Mouse (Mus musculus) hindbrain, embryonic 11.5 days (tissue): Measurements from ENCODE around the gene Gli2. TPM values are rescaled to one million over a fixed set of nuclear protein-coding genes. Genes with fewer than 3 reads are reported as not detected.

Source experiments
- ATAC-seq: fragments of 200-750 bp; cut with Nextera tagmentation; 2 replicates; pipeline ENCODE4 v1.8.0; 2017; ENCODE audit warnings: mild to moderate bottlenecking, moderate TSS enrichment, moderate library complexity; ENCODE audit not compliant: low FRiP score
- DNase-seq: peaks from one replicate; pipeline ENCODE4 v3.0.0-alpha.2; 2015; ENCODE audit warnings: low spot score
- H3K27ac ChIP-seq: fragments of 300-500 bp; sonication (generic); 2 replicates; pipeline ENCODE4 v1.5.1; 2014; ENCODE audit warnings: mild to moderate bottlenecking, low read depth, low read length
- H3K27me3 ChIP-seq: fragments of 300-500 bp; sonication (generic); 2 replicates; pipeline ENCODE4 v1.6.1; 2014; ENCODE audit warnings: mild to moderate bottlenecking, low read length, moderate library complexity, mixed read lengths; ENCODE audit not compliant: control insufficient read depth, insufficient read depth
- H3K36me3 ChIP-seq: fragments of 300-500 bp; sonication (generic); 2 replicates; pipeline ENCODE4 v1.6.1; 2014; ENCODE audit warnings: mild to moderate bottlenecking, low read length, moderate library complexity, mixed read lengths; ENCODE audit not compliant: control insufficient read depth, insufficient read depth
- H3K4me1 ChIP-seq: fragments of 300-500 bp; sonication (generic); replicated peaks from 2 replicates; pipeline ENCODE4 v1.6.1; 2014; ENCODE audit warnings: low read length, mixed read lengths; ENCODE audit not compliant: control insufficient read depth, insufficient read depth
- H3K4me2 ChIP-seq: fragments of 300-500 bp; sonication (generic); replicated peaks from 2 replicates; pipeline ENCODE4 v1.6.1; 2014; ENCODE audit warnings: mild to moderate bottlenecking, low read depth, low read length
- H3K4me3 ChIP-seq: fragments of 300-500 bp; sonication (generic); 2 replicates; pipeline ENCODE4 v1.5.1; 2014; ENCODE audit warnings: low read depth, low read length
- H3K9ac ChIP-seq: fragments of 300-500 bp; sonication (generic); 2 replicates; pipeline ENCODE4 v1.6.1; 2014; ENCODE audit warnings: low read depth, low read length
- H3K9me3 ChIP-seq: fragments of 300-500 bp; sonication (generic); 2 replicates; pipeline ENCODE4 v1.6.1; 2016; ENCODE audit warnings: low read length; ENCODE audit not compliant: control insufficient read depth
- WGBS: fragments of 180-500 bp; shearing (Covaris S2); extraction: QIAGEN DNeasy Blood & Tissue Kit; methylation state at CpG from one replicate; pipeline ENCODE4 v1.1.7; 2014; 5-methylcytosine and 5-hydroxymethylcytosine counted together
- polyA plus RNA-seq: library from polyadenylated mRNA; unstranded; fragments of >200 nt; fragmentation: Nextera tagmentation; extraction: Ambion mirVana; gene quantifications from 2 replicates; pipeline ENCODE4 v1.2.1, GENCODE M21; 2014

Gli2 gene
- polyA plus RNA-seq, 1 experiment from 2014 or later: 8.7 TPM

DNA sequence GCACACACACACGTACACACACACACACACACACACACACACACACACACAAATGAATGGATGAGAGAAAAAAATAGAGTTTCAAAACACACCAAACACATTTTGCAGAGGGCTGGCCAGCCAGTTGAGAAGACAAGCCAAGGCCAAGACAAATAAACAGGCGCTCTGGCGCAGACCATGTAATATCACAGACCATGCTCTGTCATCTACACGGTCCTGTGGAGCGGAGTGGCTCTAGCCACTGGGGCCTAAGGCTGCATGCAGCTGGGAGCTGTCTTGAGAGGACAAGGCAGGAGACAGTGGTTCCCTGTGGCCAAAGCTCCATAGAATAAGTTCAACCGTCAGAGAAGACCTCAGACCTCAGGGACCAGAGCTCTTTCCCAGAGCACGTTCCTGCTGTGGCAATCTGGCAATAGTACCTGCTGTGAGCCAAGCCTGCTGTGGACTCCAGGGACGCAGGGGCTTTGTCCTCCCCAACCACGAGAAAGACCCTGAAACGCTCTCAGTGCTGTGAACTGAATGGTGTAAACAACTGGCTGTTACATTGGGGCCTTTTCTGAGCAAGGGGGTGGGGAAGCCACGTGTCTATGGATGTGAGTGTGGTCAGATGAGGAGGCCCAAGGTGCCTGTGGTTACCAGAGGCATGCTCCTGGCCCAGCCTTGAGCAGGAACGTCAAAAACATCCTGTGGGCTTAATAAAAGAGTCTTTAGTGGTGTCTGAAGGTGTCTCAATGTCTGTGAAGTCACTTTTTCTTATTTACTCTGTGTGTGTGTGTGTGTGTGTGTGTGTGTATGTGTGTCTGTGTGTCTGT, 125.7 kb downstream of the Gli2 start:
- Histone ChIP-seq H3K4me2 (no peak overlapping the region), H3K27ac (no peak overlapping the region), H3K4me1 (no peaks in the 10 kb centered on the region), H3K9me3 (no peaks in the 10 kb centered on the region), H3K9ac (no peak overlapping the region), H3K4me3 (no peak overlapping the region), H3K27me3 (no peaks in the 10 kb centered on the region; the same call in 1 of the 2 replicates), H3K36me3 (no peaks in the 10 kb centered on the region)
- 70% methylated on average over 12 of the region's 12 CpGs for WGBS
- DNase-seq (no peak), ATAC-seq (no peak)

DNA sequence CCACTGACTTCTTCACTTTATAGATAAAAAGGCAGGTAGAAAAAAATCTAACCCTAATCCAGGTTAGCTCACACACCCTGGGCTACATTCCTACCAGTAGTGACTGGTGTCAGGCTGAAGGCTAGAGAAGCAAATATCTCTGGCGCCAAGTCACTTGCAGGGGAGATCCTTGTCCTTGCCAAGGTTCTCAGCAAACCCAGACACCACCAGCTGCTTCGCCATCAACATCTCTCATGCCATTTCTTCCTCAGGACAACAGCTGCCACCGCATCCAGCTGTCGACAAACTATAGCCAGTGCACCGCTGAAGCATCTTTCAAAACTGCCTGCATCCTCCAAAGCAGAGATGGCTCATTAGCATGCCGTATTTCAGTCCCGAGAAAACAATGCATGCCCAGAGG, 126.9 kb downstream of the Gli2 start:
- Histone ChIP-seq H3K9ac (no peak overlapping the region), H3K4me2 (no peak overlapping the region), H3K9me3 (no peaks in the 10 kb centered on the region), H3K4me1 (no peaks in the 10 kb centered on the region), H3K27ac (no peak overlapping the region), H3K4me3 (no peak overlapping the region), H3K36me3 (no peaks in the 10 kb centered on the region), H3K27me3 (no peaks in the 10 kb centered on the region; the same call in 1 of the 2 replicates)
- DNase-seq: no peak
- WGBS: 89% methylated on average over 7 of the region's 7 CpGs
- no peak for ATAC-seq

GRCm38 (mm10) chr1:118922189-118922588, 131.2 kb downstream of the Gli2 start:
- H3K4me1 ChIP-seq: no peaks in the 10 kb centered on the region
- DNase-seq (no peak), ATAC-seq (no peak)
- H3K27ac ChIP-seq: no peak overlapping the region
- H3K9me3 ChIP-seq: no peaks in the 10 kb centered on the region
- no peak overlapping the region for H3K4me3 ChIP-seq
- 88% methylated on average over 6 of the region's 6 CpGs for WGBS
- H3K4me2 ChIP-seq: no peak overlapping the region
- no peaks in the 10 kb centered on the region for H3K36me3 ChIP-seq
- H3K9ac ChIP-seq: no peak overlapping the region
- no peaks in the 10 kb centered on the region for H3K27me3 ChIP-seq

DNA sequence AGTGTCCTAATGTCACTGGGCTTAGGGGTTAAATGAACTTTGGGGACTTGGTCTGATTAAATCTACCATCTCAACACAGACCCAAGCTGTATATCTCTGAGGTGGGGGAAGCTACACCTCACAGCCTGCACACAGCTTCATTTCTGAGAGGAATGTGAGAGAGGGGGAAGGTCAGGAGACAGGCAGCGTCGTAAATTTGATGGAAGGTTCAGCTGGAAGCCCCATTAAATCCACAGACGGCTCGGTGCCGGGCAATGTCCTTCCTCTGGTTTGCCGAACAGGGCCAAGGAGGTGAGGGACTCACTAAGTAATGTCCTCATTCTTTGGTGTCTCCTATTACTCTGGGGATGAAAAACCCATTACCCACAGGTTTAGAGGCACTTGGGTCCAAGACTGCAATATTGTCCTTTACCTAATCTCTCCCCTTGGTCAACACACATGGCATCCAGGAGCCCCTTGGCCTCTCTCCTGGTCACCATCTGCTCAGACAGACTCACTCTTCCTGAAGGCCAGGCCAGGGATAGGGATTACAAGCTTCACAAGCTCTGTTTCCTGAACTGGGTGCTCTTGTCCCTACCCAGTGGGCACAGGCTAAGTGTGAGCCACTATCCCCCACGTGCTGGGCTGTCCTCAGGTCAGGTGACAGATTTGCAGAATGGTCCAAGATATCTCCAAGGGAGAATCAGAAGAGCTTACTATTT, 135.7 kb downstream of the Gli2 start:
- Histone ChIP-seq H3K27me3 (0 out of 2 replicates have a peak, but pooled peaks cover under 1% of the 10 kb centered on the region), H3K9me3 (no peaks in the 10 kb centered on the region), H3K4me1 (peaks cover 12% of the 10 kb centered on the region), H3K36me3 (no peaks in the 10 kb centered on the region), H3K9ac (no peak overlapping the region), H3K27ac (no peak overlapping the region), H3K4me2 (no peak overlapping the region), H3K4me3 (no peak overlapping the region)
- no peak for DNase-seq
- 55% methylated on average over 7 of the region's 7 CpGs for WGBS
- ATAC-seq: no peak

DNA sequence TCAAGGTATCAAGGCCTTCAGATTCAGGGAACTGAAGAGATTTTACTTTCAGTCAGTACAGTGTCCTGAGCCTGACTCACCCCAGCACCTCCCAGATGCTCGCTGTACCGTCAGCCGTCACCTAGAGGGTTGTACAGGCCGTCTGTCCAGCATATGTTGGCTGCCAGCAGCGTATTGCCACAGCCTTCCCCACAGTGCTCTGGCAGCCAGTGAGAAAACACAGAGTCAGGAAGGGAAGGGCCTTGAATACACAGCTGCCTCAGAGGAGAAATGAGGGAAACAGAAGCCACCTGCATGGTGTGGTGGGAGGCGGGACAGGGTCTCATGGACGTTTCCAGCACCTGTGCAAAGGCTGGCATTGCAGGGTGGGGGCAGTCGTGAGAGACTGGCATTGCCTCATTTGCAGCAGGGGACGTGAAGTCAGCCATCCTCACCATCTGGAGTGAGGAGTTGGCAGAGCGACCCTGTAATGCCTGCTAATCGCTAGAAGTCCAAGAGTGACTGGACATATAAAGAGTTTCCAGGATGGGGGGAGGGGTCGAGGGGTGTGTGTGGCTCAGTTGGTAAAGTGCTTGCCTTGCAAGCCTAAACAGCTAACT, 136.8 kb downstream of the Gli2 start:
- peak overlapping the region; percentile 36; the same call in 1 of the 2 replicates for H3K27ac ChIP-seq
- H3K36me3 ChIP-seq: no peaks in the 10 kb centered on the region
- no peak overlapping the region for H3K4me2 ChIP-seq
- no peak for DNase-seq
- WGBS: 50% methylated on average over 12 of the region's 12 CpGs
- no peak for ATAC-seq
- H3K9ac ChIP-seq: no peak overlapping the region
- no peak overlapping the region for H3K4me3 ChIP-seq
- peaks cover 16% of the 10 kb centered on the region for H3K4me1 ChIP-seq
- 0 out of 2 replicates have a peak, but pooled peaks cover 3% of the 10 kb centered on the region for H3K27me3 ChIP-seq
- no peaks in the 10 kb centered on the region for H3K9me3 ChIP-seq

DNA sequence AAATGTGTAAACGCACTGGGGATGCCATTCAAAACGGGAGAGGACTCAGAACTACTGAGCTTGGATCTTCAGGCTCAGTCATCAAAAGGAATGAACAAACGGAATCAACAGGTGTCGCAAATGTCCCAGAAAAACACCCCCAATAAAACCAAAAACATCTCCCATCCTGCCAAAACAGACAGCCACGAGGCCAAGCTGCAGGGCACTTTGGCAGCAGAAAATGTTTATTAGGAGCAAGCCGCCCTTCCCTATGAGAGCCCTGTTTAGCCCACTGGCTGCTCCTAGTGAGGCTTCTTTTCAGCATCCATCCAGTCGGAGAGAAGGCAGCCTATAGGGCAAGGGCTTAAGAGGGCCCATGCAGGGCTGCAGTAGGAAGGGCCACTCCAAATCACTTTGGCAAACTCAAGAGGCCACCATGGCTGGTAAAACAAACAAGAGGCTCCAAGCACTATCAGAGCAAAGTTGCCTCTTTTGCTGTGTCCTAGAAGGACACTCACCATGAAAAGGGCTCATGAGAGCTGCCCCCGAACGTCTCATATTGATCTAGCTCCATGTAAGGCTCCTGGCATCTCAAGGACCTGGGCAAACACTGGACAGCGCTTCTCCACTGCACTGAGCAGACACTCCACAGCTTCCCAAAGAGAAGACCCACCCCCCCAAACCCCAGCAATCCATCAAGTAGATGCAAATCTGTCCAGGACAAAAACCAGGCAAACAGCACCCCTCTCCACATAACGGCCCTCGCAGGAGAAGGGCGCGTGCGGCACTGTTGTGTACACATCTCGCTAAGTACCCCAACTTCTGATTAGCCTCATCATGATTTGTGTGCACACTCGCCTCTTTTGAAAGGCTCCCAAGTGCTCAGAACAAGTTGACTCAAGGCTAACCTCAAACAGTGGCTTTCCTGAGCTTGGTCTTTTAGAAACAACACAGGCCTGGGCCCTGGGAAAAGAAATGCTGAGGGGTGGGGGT, 139.7 kb downstream of the Gli2 start:
- H3K4me1 ChIP-seq: peaks cover 20% of the 10 kb centered on the region
- no peaks in the 10 kb centered on the region for H3K36me3 ChIP-seq
- H3K4me3 ChIP-seq: no peak overlapping the region
- no peak overlapping the region for H3K4me2 ChIP-seq
- H3K9me3 ChIP-seq: no peaks in the 10 kb centered on the region
- no peak overlapping the region for H3K9ac ChIP-seq
- H3K27me3 ChIP-seq: 0 out of 2 replicates have a peak, but pooled peaks cover 3% of the 10 kb centered on the region
- DNase-seq (no peak), ATAC-seq (no peak)
- no peak overlapping the region for H3K27ac ChIP-seq
- 43% methylated on average over 17 of the region's 17 CpGs for WGBS

GRCm38 (mm10) chr1:118912929-118913328, 140.5 kb downstream of the Gli2 start:
- H3K4me3 ChIP-seq: no peak overlapping the region
- no peak overlapping the region for H3K4me2 ChIP-seq
- H3K4me1 ChIP-seq: peaks cover 20% of the 10 kb centered on the region
- H3K9me3 ChIP-seq: no peaks in the 10 kb centered on the region
- H3K27ac ChIP-seq: no peak overlapping the region
- H3K36me3 ChIP-seq: no peaks in the 10 kb centered on the region
- peak; percentile 42 for DNase-seq
- ATAC-seq: peak; percentile 30
- H3K9ac ChIP-seq: no peak overlapping the region
- WGBS: 22% methylated on average over 6 of the region's 6 CpGs
- 0 out of 2 replicates have a peak, but pooled peaks cover 3% of the 10 kb centered on the region for H3K27me3 ChIP-seq

DNA sequence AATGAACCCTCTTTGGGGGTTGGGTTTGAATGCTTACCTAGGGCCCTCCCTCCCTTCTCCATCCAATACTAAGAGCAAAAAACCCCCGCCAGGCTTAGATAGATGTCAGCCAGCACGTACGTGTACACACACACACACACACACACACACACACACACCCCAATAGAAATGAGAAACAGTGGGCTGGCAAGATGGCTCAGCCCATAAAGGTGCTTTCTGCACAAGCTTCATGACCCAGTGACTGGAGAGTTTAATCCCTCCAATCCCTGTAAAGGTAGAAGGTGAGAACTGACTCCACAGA, 142.0 kb downstream of the Gli2 start:
- Histone ChIP-seq H3K27ac (peak overlapping the region; percentile 21; the same call in 1 of the 2 replicates), H3K9ac (no peak overlapping the region), H3K9me3 (no peaks in the 10 kb centered on the region), H3K4me3 (no peak overlapping the region), H3K4me2 (no peak overlapping the region), H3K4me1 (peaks cover 18% of the 10 kb centered on the region), H3K27me3 (0 out of 2 replicates have a peak, but pooled peaks cover 3% of the 10 kb centered on the region), H3K36me3 (no peaks in the 10 kb centered on the region)
- ATAC-seq (peak; percentile 55; the same call in 1 of the 2 replicates), DNase-seq (no peak)
- WGBS: 9% methylated on average over 3 of the region's 3 CpGs
